Mouse (Mus musculus) right cerebral cortex, postnatal 14 days (tissue): ENCODE results near the gene Xpr1.

Experiments
- DNase-seq: peaks from one replicate; pipeline ENCODE4 v3.0.0; 2022

Gene Xpr1

GRCm38 (mm10) chr1:155400056-155400455 is 17.2 kb downstream of the Xpr1 start:
- DNase-seq: no peak

GRCm38 (mm10) chr1:155394829-155395228 is 22.4 kb downstream of the Xpr1 start:
- DNase-seq: no peak

DNA sequence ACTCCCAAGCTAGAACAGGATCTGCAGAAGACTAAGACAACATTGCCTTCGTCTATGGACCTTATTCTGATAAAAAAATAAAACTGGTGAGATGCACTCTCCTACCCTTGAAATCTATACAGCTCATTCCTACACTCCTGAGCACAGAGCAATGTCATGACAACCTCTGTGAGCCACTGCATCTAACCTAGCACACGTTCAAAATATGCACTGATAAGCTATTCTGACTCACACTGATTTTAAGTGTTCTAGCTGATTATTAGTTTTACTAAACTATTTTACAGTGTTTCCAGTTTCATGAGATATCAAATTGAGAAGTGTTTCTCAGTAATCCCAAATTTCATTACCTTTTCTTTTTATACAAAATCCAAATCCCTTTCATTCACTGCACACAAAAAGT is 23.2 kb downstream of the Xpr1 start:
- no peak for DNase-seq

GRCm38 (mm10) chr1:155392825-155393224 is 24.4 kb downstream of the Xpr1 start:
- no peak for DNase-seq

DNA sequence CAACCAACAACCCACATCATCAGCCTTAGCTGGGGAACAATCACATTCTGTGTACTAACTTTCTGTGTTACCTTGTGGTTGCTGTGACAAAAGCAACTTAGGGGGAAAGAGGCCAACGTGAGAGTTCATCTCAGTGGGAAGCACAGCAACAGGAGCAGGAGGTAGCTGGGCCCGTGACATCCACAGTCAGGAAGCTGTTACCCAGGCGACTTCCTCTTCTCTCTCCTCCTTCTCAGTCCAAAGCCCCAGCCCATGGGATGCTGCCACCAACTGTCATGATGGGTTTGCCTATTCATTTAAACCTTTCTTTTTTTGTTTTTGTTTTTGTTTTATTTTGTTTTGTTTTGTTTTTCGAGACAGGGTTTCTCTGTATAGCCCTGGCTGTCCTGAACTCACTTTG is 25.7 kb downstream of the Xpr1 start:
- DNase-seq: no peak

- DNase-seq: no peak
Measured at GRCm38 (mm10) chr1:155388418-155388817, 28.8 kb downstream of the Xpr1 start.

DNA sequence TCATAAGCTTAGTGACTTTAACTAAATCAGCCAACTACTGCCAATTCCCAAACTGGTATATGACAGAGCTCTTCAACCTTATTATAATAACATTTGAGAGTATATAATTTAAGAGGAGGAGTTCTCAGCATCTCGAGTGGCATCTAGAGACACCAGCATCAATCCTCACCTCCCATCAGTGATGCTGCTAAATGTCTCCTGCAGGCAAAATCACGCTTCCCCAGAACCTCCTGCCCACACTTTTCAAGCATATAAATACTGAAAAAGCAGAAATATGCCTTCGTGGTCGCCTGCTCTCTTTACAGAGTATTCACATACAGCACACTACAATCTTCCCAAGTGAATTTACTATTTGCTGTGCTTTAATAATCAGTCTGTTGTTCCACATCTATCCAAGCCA is 30.7 kb downstream of the Xpr1 start:
- DNase-seq: no peak

DNA sequence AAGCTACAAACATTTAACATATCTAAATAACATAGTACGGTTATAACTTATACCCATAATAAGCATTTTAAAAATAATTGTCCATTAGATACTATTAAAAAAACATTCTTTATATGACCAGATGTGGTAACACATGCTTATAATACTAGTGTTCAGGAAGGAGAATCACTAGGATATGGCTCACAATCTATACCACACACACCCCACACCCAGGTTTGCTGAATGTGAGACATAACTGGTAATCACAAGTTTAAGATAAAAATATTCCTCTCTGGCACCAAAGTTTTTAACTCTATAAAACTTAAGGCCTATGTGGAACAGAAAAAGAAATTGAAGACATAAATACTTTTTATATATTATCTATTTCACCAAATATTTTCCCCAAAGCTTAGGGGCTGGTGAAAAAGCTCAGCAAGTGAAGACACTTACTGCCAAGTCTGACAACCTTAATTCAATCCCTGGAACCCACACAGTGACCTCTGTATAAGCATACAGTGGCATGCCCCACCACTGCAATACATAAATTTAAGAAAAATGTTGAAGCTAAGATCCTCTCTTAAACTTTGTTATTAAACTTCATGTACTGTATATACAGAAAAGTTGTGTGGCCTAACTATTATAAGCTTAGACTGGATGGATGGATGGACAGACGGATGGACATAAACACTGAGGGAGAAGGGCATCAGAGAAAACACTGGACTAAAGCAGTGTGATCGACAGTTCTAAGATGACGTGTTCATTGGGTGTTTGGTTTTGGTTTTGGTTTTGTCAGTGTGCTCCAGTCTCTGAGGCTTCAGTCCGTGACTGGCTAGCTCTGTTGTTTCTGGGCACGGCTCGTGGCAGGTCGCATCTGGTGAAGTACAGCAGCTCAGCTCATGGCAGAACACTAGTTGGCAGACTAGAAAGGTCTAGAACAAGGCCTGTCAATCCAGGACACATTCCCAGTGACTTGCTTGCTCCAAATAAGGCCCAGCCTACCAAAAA is 33.6 kb downstream of the Xpr1 start:
- DNase-seq: no peak

GRCm38 (mm10) chr1:155381931-155382330 is 35.3 kb downstream of the Xpr1 start:
- no peak for DNase-seq

DNA sequence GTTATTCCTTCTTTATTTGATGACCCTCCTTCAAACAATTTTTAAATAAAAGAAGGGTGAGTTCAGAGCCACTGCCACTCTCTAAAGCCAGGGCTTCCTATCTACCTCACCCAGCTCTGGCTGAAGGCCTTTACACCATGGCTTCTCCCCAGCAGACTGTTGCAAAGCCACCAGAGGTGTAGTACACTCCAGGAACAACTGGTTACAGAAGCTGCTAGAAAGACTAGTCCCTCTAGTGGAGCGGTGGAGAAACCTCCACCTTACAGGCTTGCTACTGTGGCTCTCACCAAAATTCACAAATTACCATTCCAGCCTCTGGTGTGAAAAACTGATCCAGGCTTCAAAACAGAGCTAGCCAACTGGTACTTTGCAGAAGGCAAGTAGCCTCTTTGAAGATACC is 37.9 kb downstream of the Xpr1 start:
- no peak for DNase-seq

DNA sequence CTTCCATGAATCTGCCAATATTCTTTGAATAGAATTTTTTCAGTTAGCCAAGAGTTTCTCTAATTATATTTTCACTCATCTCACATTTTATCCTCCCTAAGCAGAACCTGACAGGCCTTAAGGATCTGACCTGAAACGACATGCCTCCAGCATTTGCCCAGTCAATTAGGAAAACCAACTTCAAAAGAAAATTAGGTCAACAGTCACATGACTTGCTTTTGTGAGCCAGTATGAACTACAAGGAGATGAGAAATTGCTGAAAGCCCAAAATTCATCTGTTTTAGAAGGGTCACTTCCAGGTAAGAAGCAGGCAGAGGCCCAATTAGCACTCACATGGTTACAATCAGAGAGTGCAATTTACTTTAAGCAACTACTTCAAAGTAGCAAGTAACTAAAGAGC is 44.4 kb downstream of the Xpr1 start:
- no peak for DNase-seq

DNA sequence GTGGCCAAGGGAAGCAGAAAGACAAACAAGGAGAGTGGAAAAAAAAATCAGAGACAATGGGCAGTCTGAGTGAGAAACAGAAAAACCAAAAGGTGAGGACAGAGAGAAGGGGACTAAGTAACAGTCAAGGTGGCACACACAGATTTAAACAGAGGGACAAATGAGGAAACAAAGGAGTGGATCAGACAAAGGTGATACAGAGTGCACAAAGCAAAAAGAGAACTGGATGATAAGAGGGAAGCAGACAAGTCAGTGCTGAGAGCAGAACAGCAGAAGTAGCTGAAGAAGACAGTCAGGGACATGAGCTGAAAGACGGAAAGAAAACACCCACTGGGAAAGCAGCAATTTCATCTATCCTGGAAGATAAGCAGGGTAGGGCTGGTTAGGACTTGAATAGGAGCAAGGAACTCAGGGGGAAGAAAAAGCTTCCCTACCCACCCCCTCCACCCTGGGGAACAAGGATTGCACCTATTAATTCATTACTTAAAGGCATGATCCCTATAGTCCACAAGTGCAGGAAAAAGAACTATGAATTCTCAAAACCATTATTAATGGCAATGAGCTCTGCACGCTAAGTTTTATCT is 47.0 kb downstream of the Xpr1 start:
- no peak for DNase-seq

DNA sequence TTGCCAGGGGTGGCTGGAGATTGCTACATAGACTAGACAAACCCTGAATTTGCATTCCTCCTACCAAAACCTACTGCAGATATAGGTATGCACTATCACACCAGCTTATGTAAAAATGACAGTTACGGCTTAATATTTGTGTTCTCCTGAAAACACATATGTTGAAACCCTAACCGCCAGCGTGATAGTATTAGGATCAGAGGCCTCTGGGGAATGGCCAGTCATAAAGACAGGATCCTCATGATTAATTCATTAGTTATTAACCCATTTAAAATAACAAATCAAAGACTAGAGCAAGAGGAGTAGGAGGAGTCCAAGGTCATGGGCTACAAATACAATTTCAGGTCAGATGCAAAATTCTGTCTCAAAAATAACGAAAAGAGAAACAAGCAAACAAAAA is 50.8 kb downstream of the Xpr1 start:
- no peak for DNase-seq

- DNase-seq: no peak
Measured at GRCm38 (mm10) chr1:155361502-155362126, 55.6 kb downstream of the Xpr1 start.

- DNase-seq: no peak
Measured at GRCm38 (mm10) chr1:155353096-155353495, 64.1 kb downstream of the Xpr1 start.

DNA sequence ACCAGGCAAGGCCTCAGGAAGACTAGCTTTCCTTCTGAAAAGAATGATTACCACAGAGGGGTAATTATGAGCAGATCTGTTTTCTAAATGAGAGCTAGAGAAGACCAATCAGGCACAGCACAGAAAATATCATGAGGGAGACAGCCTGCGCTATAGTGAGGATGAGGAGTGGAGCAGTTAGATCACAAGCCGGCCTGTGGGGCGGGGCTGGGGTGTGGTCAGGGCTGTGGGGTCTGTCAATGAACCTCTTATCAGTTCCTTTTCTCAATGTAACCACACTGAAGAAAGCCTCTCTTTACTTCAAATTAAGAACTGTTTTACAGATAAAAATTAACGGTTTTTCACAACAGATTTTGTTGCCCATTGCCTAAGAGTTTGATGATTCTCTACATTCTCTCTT is 65.7 kb downstream of the Xpr1 start:
- DNase-seq: no peak

- no peak for DNase-seq
Measured at GRCm38 (mm10) chr1:155348491-155348890, 68.7 kb downstream of the Xpr1 start.

DNA sequence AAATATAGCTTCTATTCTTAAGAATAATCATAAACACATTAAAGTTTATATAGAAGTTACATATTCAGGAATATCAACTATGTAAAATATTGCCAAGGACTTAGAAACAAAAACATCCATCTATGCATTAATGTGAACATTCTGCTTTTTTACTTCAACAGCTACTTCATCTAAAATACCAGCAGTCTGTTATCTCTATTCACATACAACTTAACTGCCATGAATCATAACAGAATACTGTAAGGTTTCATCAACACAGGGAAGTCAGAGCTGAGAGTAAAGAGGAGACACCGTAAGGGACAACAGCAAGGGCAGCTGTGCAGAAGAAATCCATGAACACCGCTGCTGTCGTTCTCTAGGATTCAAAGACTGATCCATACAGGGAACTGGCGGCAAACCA is 69.9 kb downstream of the Xpr1 start:
- DNase-seq: no peak

- no peak for DNase-seq
Measured at GRCm38 (mm10) chr1:155344019-155344418, 73.2 kb downstream of the Xpr1 start.

GRCm38 (mm10) chr1:155339622-155340021 is 77.6 kb downstream of the Xpr1 start:
- no peak for DNase-seq

GRCm38 (mm10) chr1:155337315-155337714 is 79.9 kb downstream of the Xpr1 start:
- no peak for DNase-seq

GRCm38 (mm10) chr1:155335963-155336362 is 81.3 kb downstream of the Xpr1 start:
- no peak for DNase-seq

DNA sequence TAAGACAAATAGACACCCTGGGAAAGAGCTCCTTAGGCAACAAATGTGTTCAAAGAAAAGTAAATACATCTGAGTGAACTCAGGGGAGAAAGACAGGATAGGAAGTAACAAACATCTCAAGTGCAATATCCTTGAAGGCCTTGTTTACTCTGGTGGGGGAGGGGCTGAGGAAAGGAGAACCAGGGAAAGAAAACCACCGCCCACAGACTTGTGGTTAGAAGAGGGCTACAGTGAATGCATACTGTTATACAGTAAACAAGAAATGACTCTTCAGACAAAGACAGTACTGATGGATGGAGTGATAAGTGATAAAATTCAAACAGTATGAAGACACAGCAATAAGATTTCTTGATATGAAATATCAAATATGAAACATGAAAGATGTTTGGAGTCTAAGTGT is 95.0 kb downstream of the Xpr1 start:
- no peak for DNase-seq
